Mouse (Mus musculus) heart, postnatal 0 days (tissue): ENCODE data around the gene Cd244a.

Experiments
- CTCF ChIP-seq: IDR thresholded peaks from 2 replicates; pipeline ENCODE4 v1.5.1; 2016; ENCODE audit warnings: antibody characterized with exemption, control low read depth, low read depth
- EP300 ChIP-seq: IDR thresholded peaks from 2 replicates; pipeline ENCODE4 v1.6.1; 2016; ENCODE audit warnings: antibody characterized with exemption, low read depth

- TF ChIP-seq EP300 = no peak
- TF ChIP-seq CTCF = no peak
These were observed 7.7 kb upstream of the Cd244a start for GRCm38 (mm10) chr1:171551326-171551725.
